Mouse (Mus musculus) lung, postnatal 14 days (tissue): Measurements from ENCODE around the gene Nt5c.
"Not testable (repeated sequence)": the region's sequence is repeated elsewhere in the genome, so short reads cannot be mapped to it uniquely, and the experiment has no call there.

Experiments used
- DNase-seq: peaks from one replicate; pipeline ENCODE4 v3.0.0; 2021

Gene Nt5c

DNA sequence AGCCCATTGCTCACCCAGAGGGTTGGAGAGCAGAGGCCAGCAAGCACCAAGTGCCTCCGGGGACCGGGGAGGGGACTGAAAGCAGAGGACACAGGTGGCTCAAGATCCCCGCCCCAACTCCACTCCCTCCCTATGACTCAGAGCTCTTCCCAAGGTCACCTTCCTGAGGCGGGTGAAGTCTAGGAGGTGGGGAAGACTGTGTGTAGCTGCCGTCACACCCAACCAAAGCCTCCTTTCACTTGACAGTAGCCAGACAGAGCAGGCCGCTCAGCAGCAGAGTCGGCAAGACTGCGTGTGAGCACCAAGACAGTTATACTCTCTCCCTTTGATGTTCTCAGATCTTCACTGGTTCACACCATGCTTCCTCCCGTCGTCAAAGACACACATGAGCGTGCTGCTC, 28.3 kb downstream of the Nt5c start:
- DNase-seq = no peak

DNA sequence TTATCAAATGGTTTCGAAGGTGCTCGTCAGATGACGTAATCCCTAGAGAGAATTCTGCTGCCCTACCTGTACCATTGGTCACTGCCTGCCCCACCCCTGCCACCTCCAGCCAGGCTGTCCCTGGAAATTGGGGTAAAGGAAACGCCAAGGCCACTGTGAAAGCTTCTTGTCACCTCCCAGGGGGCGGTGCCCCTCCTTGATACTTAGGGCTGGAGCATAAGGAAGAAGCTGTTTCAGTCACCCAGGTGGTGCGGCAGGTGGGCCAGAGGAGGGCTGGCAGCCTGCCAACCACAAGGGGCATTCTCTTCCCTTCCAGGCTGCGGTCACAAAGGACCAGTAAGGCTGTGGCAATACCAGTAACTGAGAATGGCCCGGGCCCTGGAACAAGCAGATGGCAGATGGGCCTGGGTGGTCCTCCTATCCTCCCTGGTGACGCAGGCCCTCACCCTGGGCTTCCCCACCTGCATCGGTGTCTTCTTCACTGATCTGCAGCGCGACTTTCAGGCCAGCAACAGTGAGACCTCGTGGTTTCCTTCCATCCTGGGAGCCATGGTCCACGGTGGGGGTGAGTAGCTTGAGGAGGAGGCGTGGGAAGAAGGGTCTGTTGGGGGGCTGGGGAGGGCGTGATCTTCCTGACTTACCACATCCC, 29.3 kb downstream of the Nt5c start, which contains the start of gene Slc16a5:
Gene Slc16a5 (plus strand): TSS at position 232 of the 649 bp plus-strand sequence.
- no peak for DNase-seq

DNA sequence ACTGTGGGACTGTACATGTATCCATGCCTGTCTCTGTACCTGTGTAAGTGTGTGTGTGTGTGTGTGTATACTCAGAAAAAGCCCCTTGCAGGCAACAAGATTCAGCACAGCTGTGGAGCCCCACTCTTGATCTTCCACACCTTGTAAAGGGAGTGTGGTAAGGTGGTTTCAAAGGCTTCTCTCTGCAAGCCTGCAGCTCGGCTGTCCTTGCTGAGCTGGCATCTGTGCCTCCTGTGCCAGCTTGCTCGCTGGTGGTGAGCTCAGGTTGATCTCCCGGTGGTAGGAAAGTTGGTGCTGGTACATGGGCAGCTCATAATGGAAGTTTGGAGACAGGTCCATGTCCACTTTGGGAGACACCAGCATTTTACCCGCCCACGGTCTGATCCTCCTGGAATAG, 29.8 kb downstream of the Nt5c start:
- no peak for DNase-seq

DNA sequence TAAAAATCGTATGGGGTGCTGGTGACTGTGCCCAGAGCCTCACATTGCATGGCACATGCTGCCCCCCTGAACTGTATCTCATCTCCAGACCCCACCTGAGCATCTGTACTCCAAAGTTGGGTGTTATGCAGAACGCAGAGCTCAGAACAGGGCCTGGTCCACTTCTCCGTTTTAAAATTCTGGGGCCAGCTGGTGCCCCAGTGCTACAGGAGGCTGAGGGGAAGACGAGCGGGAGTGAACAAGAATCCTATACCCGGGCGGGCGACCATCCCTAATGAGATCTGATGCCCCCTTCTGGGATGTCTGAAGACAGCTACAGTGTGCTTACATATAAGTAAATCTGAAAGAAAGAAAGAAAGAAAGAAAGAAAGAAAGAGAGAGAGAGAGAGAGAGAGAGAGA, 30.7 kb downstream of the Nt5c start:
- no peak for DNase-seq

DNA sequence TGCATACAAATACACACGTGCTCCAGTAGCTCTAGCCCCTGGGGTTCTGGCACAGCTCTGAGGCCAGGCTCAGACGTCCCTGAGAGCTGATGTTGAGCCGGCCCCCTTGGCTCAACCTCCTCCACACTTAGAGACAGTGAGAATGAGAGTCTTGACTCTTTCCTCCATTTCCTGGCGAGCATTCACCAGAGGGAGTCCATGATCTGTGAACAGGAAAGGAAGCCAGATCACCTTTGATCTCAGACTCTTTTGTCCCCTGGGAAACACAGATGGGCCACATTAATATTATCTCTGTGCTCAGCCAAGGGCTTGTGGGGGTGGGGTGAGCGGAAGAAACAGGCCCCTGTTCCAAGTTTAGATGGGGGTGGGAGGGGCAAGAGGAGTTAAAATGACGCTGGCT, 34.3 kb downstream of the Nt5c start:
- DNase-seq = no peak

DNA sequence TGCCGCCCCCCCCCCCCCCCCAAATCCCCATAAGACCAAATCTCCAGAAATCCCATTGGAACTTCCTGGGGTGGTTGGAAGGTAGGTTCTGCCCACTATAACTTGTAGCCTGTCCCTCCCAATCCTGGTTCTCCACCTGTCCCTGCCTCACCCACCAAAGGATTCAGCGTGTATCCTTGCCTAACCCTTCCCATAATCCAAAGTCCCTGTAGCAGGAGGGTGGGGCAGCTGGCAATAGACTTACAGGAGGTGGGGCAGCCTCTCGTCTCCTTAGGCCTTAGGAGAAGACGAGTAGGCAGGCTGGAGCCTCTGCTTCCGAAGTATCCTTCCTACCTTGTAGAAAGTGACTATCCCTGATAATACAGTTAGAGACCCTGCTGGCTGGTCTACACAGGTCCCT, 35.5 kb downstream of the Nt5c start:
- no peak for DNase-seq

DNA sequence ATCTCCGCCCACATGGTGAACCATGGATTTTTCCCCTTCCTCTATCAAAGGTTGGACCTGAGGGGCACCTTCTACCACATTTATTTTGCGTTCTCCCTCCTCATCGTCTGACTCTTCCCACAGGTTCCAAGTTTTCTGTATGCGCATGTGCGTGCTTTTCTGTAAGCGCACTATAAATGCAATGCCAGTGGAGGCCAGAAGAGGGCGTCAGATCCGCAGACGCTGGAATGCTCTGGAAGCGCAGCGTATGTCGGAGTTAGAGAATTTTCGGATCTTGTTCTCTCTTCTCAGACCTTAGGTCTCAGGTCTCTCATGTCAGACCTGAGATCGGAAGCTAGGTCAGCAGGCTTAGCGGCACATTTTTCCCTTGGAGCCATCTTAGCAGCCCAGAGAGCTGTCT, 36.0 kb downstream of the Nt5c start:
- no peak for DNase-seq

DNA sequence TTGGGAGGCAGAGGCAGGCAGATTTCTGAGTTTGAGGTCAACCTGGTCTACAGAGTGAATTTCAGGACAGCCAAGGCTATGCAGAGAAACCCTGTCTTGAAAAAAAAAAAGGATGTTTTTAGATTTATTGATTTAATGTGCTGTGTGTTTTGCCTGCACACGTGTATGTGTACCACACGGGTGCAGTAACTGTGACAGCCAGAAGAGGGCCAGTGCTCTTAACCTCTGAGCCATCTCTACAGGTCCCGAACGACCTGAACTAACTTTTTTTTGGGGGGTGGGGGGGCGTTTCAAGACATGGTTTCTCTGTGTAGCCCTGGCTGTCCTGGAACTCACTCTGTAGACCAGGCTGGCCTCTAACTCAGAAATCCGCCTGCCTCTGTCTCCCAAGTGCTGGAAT, 36.8 kb downstream of the Nt5c start:
- DNase-seq = not testable (repeated sequence)

DNA sequence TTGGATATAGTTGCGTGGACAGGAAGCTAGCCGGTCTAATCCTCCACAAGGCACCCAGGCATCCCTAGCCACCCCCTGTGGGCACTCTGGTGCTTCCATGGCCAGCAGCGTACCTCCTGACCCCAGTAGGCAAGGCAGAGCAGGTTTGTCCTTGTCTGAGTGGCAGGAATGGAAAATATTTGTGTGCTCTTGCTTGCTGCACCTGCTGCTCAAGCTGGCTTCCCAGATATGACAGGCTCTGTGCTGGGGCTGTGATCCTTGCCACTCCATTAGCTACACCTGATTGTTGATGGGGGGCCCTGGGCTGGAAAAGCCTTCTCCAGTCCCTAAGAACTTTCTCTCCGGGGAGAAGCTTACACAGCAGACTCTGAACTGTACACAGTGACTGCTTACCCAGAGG, 38.4 kb downstream of the Nt5c start:
- DNase-seq = no peak

DNA sequence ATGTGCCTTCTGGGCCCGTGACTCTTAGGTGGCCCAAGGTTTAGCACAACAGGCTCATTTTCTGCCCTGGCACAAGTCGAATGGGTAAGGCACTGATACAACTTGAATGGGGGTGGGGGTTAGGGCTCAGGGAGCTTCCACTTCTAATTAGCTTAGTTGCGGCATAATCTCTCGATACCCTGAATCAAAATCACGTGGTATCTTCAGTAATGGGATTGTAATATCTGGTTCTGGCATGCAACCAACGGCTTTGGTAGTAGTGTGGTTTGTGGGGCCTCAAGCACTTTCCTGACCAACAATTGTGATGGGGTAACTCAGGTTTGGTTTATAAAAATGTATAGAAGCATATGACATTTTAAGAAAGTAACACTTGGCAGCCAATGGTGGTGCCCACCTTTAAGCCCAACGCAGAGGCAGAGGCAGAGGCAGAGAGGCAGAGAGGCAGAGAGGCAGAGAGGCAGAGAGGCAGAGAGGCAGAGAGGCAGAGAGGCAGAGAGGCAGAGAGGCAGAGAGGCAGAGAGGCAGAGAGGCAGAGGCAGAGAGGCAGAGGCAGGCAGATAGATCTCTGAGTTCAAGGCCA, 39.3 kb downstream of the Nt5c start:
- DNase-seq = no peak

DNA sequence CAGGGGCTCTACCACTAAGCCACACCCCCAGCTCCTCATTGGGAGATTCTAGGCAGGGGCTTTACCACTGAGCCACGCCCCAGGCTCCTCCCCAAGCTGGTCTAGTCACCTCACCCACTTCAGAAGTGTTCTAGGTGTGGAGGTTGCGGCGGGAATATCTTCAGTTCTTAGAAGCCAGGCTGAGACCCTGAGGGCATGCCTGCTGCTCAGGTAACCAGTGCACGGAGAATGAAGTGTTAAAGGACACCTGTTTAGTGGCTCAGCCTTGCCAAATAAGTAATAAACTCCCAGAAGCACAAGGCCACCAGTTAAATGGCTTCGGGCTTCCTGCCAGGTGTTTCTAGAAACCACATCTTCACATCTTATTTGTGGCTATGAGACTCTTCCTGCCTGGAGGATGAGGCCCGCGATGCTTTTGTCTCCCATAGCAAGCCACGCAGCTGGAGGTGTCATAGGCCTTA, 39.9 kb downstream of the Nt5c start:
- DNase-seq = no peak

DNA sequence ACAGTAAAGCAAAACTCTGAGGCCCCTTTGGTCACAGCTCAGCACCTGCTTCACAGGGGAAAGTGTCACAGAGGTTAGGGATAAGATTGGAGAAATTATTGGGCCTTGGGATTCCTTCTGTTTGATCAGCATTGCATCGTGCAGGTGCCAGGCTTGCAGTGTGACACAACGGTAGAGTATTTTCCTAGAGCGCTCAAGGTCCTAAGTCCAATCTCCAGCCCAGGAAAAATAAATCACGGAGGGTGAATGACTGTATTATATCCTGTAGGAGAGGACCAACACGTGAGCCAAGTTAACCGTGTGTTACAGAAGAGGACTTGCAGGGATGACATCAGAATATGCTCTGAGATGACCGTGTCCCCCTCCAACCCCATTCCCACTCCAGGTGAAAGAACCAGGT, 41.5 kb downstream of the Nt5c start:
- DNase-seq = no peak

DNA sequence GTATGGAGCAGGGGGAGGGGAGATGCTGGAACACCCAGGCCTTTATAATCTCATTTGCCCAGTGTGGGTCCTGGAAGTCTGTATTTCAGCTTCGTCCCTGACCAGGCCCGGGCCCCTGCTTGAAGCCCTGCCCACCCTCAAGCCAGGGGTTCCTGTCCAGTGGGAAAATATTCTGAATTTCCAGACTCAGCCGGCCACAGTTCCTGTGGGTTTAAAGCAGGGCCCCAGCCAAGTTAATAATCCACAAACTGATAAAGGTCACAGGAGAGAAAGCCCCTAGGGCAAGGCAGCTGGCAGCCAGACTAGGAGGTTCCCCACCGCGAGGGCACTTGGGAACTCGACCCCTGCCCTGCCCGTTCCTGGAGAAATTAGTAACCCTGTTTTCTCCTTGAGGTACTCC, 42.7 kb downstream of the Nt5c start:
- DNase-seq = no peak

DNA sequence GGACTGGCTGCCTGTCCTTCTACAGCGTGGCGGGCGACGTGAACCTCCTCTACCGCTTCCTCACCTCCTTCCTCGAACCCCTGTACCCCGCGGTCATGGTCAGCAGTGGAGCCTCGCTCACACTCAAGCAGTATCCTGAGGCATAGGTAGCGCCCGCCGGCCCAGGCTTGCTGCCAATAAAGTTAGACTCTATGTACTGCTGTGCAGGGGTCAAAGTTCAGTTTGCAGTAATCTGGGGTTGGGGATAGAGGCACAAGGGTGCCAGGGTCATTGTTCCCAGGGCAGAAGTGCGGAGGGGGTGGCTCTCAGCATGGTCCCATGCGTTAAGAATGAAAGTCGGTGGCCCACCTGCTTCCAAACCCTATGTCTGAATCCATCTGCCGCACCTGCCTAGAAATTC, 43.6 kb downstream of the Nt5c start:
- no peak for DNase-seq

DNA sequence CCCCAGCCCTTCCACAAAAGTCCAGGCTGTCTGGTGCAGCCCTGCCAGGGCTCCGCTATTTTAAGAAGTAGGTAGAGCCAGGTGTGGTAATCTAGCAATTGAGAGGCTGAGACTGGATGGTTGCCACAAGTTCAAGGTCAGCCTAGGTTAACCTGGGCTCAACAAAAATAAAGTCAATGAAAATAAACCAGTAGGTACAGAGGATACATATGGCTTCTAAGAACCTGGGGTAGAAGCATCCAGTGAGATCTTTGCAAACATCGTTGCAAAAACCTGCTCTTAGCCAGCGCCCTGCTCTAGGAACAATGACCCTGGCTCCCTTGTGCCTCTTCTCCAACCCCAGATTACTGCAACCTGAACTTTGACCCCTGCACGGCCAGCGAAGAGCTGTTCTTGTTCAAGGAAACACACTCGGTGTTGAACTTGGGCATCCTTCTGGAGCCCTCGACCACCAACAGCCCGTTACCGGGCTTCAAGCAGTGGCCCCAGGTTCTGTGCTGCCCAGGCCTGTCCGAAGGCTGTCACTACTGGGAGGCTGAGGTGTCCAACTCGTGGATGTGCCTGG, 44.3 kb downstream of the Nt5c start:
- DNase-seq = no peak

DNA sequence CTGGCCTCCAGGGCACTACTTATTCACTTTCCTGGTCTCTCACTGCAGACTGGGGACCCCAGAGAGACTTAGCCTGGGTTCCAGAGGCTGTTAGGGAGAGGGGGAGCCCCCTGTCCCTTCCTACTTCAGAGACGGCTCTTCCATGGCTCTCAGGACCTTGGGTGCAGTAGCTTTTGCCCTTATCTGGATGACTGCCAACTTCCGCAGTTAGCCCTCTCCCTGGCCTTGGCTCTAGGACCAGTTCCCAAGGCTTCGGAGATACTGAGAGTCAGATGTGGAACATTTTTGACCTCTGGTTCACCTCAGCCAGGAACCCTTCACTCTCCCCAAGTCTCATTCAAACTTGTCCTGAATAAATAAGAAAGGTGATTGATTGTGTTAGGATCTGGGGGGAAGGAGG, 44.8 kb downstream of the Nt5c start:
- DNase-seq = no peak

DNA sequence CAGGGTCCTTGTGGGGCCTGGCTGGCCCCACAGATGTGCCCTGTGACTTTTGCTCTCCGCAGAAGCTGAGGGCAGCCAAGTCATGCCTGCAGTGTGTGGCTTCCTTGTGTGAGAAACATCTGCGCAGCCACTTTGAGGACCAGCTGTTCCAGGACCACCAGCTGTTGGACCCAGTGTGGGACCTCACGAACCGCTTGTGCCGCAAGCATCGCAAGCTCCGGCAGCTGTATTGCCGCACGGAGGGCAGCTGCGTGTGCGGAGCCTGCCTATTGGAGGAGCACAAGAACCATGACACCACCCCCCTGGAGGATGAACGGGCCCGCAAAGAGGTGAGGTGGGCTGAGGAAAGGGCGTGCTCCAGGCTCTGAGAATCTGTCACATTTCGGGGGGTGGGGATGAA, 50.2 kb downstream of the Nt5c start:
- DNase-seq = no peak
